Mouse (Mus musculus) ES-E14 (cell line): ENCODE measurements around the gene Galns. TPM values are rescaled to one million over a fixed set of nuclear protein-coding genes. Genes with fewer than 3 reads are reported as not detected.

Experiments used
- DNase-seq: peaks from one replicate; pipeline ENCODE4 v3.0.0-alpha.2; 2013; ENCODE audit warnings: low read depth, low spot score
- H3K27ac ChIP-seq: 2 replicates; pipeline ENCODE4 v1.5.1; 2012; ENCODE audit warnings: low read depth, mild to moderate bottlenecking, low read length, moderate library complexity, mixed read lengths; ENCODE audit not compliant: poor library complexity, insufficient read depth, severe bottlenecking
- H3K36me3 ChIP-seq: 2 replicates; pipeline ENCODE4 v1.6.1; 2012; ENCODE audit warnings: mild to moderate bottlenecking, low read length, moderate library complexity, mixed read lengths; ENCODE audit not compliant: control insufficient read depth, poor library complexity, insufficient read depth, severe bottlenecking
- H3K4me1 ChIP-seq, 2 experiments: fragments of 150-350 bp in 1 of 2; sonication (generic) in 1 of 2; 2 replicates each; pipeline ENCODE4 v1.6.1; 2012; ENCODE audit warnings: low read length in 2 of 2, mild to moderate bottlenecking in 1 of 2, mixed read lengths in 1 of 2; ENCODE audit not compliant: control insufficient read depth in 2 of 2, insufficient read depth in 2 of 2, poor library complexity in 1 of 2
- H3K4me3 ChIP-seq, 2 experiments: fragments of 150-350 bp in 1 of 2; sonication (generic) in 1 of 2; 2 replicates each; pipeline ENCODE4 v1.5.1; 2012; ENCODE audit warnings: low read length in 2 of 2, low read depth in 1 of 2, mild to moderate bottlenecking in 1 of 2, mixed read lengths in 1 of 2; ENCODE audit not compliant: insufficient read depth in 1 of 2, poor library complexity in 1 of 2, severe bottlenecking in 1 of 2
- H3K9ac ChIP-seq: 2 replicates; pipeline ENCODE4 v1.6.1; 2012; ENCODE audit warnings: low read depth, mild to moderate bottlenecking, low read length, mixed read lengths; ENCODE audit not compliant: poor library complexity, insufficient read depth, severe bottlenecking
- H3K9me3 ChIP-seq: fragments of 150-350 bp; sonication (generic); 2 replicates; pipeline ENCODE4 v1.6.1; 2012; ENCODE audit warnings: low read depth, mild to moderate bottlenecking, low read length; ENCODE audit not compliant: control insufficient read depth, insufficient read depth
- CHD2 ChIP-seq: IDR thresholded peaks from 2 replicates; pipeline ENCODE4 v1.6.1; 2014; ENCODE audit warnings: mild to moderate bottlenecking, low read depth, low read length, inconsistent platforms
- HCFC1 ChIP-seq: IDR thresholded peaks from 2 replicates; pipeline ENCODE4 v1.6.1; 2012; ENCODE audit warnings: low read length, inconsistent platforms, borderline replicate concordance; ENCODE audit not compliant: insufficient read depth
- MAFK ChIP-seq: IDR thresholded peaks from 2 replicates; pipeline ENCODE4 v1.6.1; 2014; ENCODE audit warnings: mild to moderate bottlenecking, low read depth, low read length, inconsistent platforms; ENCODE audit not compliant: insufficient read depth
- ZC3H11A ChIP-seq: IDR thresholded peaks from 2 replicates; pipeline ENCODE4 v1.6.1; 2012; ENCODE audit warnings: low read depth, mild to moderate bottlenecking, inconsistent platforms, low read length, borderline replicate concordance
- ZNF384 ChIP-seq: IDR thresholded peaks from 2 replicates; pipeline ENCODE4 v1.6.1; 2012; ENCODE audit warnings: low read depth, low read length, inconsistent platforms
- in situ Hi-C, 2 experiments: fragments of 600-800 bp; cut with MboI; formaldehyde crosslinking; loops; one replicate each; pipeline ENCODE4 v1.15.1; 2025; ENCODE audit warnings: low sequenced_read_pairs in 2 of 2, inconsistent platforms in 1 of 2; ENCODE audit not compliant: unreplicated experiment in 2 of 2
- total RNA-seq: library from RNA; depleted of rRNA; stranded (reverse); fragments of 300-350 nt; gene quantifications from 2 replicates; pipeline ENCODE4 v1.2.3, GENCODE M21; 2012

The Galns gene
- total RNA-seq, 1 experiment = 9.2 TPM

DNA sequence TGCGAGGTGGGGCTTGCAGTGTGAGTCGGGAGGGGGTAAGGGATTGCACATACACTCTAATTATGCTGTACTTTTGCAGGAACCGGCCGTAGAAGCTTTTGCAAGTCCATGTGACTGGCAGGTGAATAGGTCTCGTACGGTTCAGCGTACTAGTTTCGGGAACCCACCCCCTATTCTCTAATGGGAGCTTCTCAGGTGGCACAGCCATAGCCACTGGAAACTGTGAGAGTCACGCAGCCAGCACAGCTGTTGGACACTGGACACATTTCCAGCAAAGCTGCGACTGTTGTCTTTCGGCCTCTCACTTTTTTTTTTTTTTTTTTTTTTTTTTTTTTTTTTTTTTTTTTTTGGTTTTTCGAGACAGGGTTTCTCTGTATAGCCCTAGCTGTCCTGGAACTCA is 4.5 kb downstream of the Galns start:
- no peak for DNase-seq
- Histone ChIP-seq H3K27ac (no peak overlapping the region), H3K4me3 (no peak overlapping the region), H3K9ac (no peak overlapping the region), H3K9me3 (no peaks in the 10 kb centered on the region), H3K36me3 (no peaks in the 10 kb centered on the region), H3K4me1 (no peaks in the 10 kb centered on the region)
- no peak for TF ChIP-seq CHD2
- no peak for TF ChIP-seq MAFK
- no peak for TF ChIP-seq ZNF384
- TF ChIP-seq ZC3H11A = no peak
- no peak for TF ChIP-seq HCFC1
- in situ Hi-C loops = no loop called here

DNA sequence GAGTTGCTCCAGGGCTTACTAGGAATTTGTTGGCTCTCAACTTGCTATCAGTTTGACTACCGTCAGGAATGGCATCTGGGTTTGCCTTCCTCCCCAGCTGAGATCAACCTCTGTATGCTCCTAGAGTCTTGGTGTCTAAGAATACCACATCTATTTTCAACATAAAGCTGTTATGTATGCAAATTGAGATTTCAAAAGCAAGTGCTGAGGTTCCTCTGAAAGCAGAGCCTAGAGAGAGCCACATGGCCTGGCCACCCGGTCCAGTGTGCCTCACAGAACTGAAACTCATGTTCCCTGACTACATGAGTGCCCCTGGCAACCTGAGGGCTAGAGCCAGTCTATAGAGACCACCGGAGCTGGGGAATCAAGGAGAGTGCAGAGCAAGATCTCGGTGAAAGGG is 5.9 kb downstream of the Galns start:
- in situ Hi-C loops = no loop called here
- H3K9ac ChIP-seq = no peak overlapping the region
- TF ChIP-seq MAFK = no peak
- no peak for TF ChIP-seq ZNF384
- no peak for TF ChIP-seq HCFC1
- TF ChIP-seq CHD2 = no peak
- no peak for TF ChIP-seq ZC3H11A
- H3K9me3 ChIP-seq = no peaks in the 10 kb centered on the region
- H3K4me3 ChIP-seq = no peak overlapping the region
- H3K4me1 ChIP-seq = no peaks in the 10 kb centered on the region
- H3K27ac ChIP-seq = no peak overlapping the region
- DNase-seq = no peak
- no peaks in the 10 kb centered on the region for H3K36me3 ChIP-seq

GRCm38 (mm10) chr8:122604640-122605039 is 6.6 kb downstream of the Galns start:
- Histone ChIP-seq H3K9ac (no peak overlapping the region), H3K36me3 (no peaks in the 10 kb centered on the region), H3K27ac (no peak overlapping the region), H3K9me3 (no peaks in the 10 kb centered on the region), H3K4me3 (no peak overlapping the region), H3K4me1 (no peaks in the 10 kb centered on the region)
- DNase-seq = no peak
- in situ Hi-C loops = no loop called here
- TF ChIP-seq HCFC1 (no peak), ZNF384 (no peak), MAFK (no peak), ZC3H11A (no peak), CHD2 (no peak)

DNA sequence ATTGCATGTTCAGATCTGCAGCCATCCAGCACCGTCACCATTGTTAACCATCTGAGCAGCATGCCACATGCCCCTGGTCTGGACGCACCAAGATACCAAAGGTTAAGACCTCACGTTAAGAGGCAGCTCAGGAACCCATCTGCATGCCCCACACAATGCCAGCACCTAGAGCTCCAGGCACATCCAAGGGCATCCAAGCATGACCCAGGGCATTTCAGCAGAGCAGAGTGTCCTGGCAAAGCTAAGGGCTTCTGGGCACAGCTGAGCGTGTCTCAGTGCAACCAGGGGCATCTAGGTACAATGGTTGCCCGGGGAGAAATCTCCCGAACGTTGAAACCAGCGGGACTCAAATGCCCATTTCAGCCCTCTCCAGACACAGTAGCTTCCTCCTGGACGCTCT is 10.6 kb downstream of the Galns start:
- Histone ChIP-seq H3K36me3 (no peaks in the 10 kb centered on the region), H3K9me3 (no peaks in the 10 kb centered on the region), H3K4me3 (no peak overlapping the region), H3K4me1 (no peaks in the 10 kb centered on the region), H3K27ac (no peak overlapping the region), H3K9ac (no peak overlapping the region)
- no peak for DNase-seq
- TF ChIP-seq HCFC1 = no peak
- TF ChIP-seq ZNF384 = no peak
- no peak for TF ChIP-seq CHD2
- no peak for TF ChIP-seq ZC3H11A
- no peak for TF ChIP-seq MAFK
- in situ Hi-C loops = no loop called here

GRCm38 (mm10) chr8:122596031-122596430 is 15.2 kb downstream of the Galns start:
- DNase-seq = no peak
- Histone ChIP-seq H3K27ac (no peak overlapping the region), H3K9me3 (no peaks in the 10 kb centered on the region), H3K36me3 (no peaks in the 10 kb centered on the region), H3K4me3 (no peak overlapping the region), H3K4me1 (no peaks in the 10 kb centered on the region), H3K9ac (no peak overlapping the region)
- in situ Hi-C loops = no loop called here
- TF ChIP-seq MAFK (no peak), ZNF384 (no peak), HCFC1 (no peak), CHD2 (no peak), ZC3H11A (no peak)
